Mouse (Mus musculus) limb, embryonic 11.5 days (tissue): ENCODE results near the gene Homez. TPM values are rescaled to one million over a fixed set of nuclear protein-coding genes. Genes with fewer than 3 reads are reported as not detected.

Source experiments
- polyA plus RNA-seq: library from polyadenylated mRNA; unstranded; fragments of >200 nt; fragmentation: Nextera tagmentation; extraction: Ambion mirVana; gene quantifications from 2 replicates; pipeline ENCODE4 v1.2.1, GENCODE M21; 2014

Homez gene
- polyA plus RNA-seq, 1 experiment from 2014 or later, result 12.8 TPM

Other genes with a start within 250 kb of the Homez start
- 0.20 TPM in 1 of 2 replicates, not detected in the other for gene Psmb11, start 249.5 kb downstream of the Homez start, polyA plus RNA-seq
- not detected in 2 replicates for gene Gm17606, start 230.0 kb downstream of the Homez start, polyA plus RNA-seq
- 8.6 and 10.2 TPM in 2 replicates for gene Cdh24, start 229.6 kb downstream of the Homez start, polyA plus RNA-seq
- gene 1700123O20Rik, start 184.7 kb downstream of the Homez start, polyA plus RNA-seq, result 111 and 114 TPM in 2 replicates
- 141 and 160 TPM in 2 replicates for gene Acin1, start 184.0 kb downstream of the Homez start, polyA plus RNA-seq
- gene Gm29776, start 172.1 kb downstream of the Homez start, polyA plus RNA-seq, result 0.25 and 0.34 TPM in 2 replicates
- gene Cebpe, start 158.8 kb downstream of the Homez start, polyA plus RNA-seq, result not detected in 2 replicates
- 0.75 and 1.1 TPM in 2 replicates for gene Slc7a8, start 89.0 kb downstream of the Homez start, polyA plus RNA-seq
- not detected in 2 replicates for gene Rnf212b, start 56.8 kb downstream of the Homez start, polyA plus RNA-seq
- gene Ppp1r3e, start 6.6 kb upstream of the Homez start, polyA plus RNA-seq, result 0.37 and 0.51 TPM in 2 replicates
- 2.1 and 2.2 TPM in 2 replicates for gene Bcl2l2, start 12.4 kb upstream of the Homez start, polyA plus RNA-seq
- gene Gm20521, start 12.5 kb upstream of the Homez start, polyA plus RNA-seq, result 0.56 TPM in 1 of 2 replicates, not detected in the other
- 158 and 177 TPM in 2 replicates for gene Pabpn1, start 21.5 kb upstream of the Homez start, polyA plus RNA-seq
- 35.5 and 46.0 TPM in 2 replicates for gene Slc22a17, start 42.2 kb upstream of the Homez start, polyA plus RNA-seq
- 42.7 and 44.6 TPM in 2 replicates for gene Efs, start 55.2 kb upstream of the Homez start, polyA plus RNA-seq
- gene Il25, start 61.7 kb upstream of the Homez start, polyA plus RNA-seq, result not detected in 2 replicates
- gene Cmtm5, start 65.3 kb upstream of the Homez start, polyA plus RNA-seq, result 1.8 and 3.2 TPM in 2 replicates
- 0.77 and 1.7 TPM in 2 replicates for gene Myh6, start 96.0 kb upstream of the Homez start, polyA plus RNA-seq
- gene Gm17428, start 106.0 kb upstream of the Homez start, polyA plus RNA-seq, result not detected in 2 replicates
- gene Myh7, start 123.7 kb upstream of the Homez start, polyA plus RNA-seq, result 0.92 and 1.5 TPM in 2 replicates
- 99.5 and 100 TPM in 2 replicates for gene Ngdn, start 144.5 kb upstream of the Homez start, polyA plus RNA-seq
- gene Zfhx2, start 221.4 kb upstream of the Homez start, polyA plus RNA-seq, result 4.8 and 5.5 TPM in 2 replicates
- gene Thtpa, start 223.8 kb upstream of the Homez start, polyA plus RNA-seq, result 22.3 and 23.1 TPM in 2 replicates
- 9.9 and 10.6 TPM in 2 replicates for gene Ap1g2, start 235.6 kb upstream of the Homez start, polyA plus RNA-seq
- gene Jph4, start 246.0 kb upstream of the Homez start, polyA plus RNA-seq, result 0.17 and 0.18 TPM in 2 replicates